Mouse (Mus musculus): ENCODE data around the gene Nkd1. TPM values are rescaled to one million over a fixed set of nuclear protein-coding genes. Genes with fewer than 3 reads are reported as not detected.

Nkd1 gene
- polyA plus RNA-seq (2015; fragmentation: Illumina TruSeq; extraction: RNeasy Lipid Tissue Mini Kit (QIAGEN cat#74804); ENCODE audit: insufficient read depth, low replicate concordance) = 3.2 TPM

GRCm38 (mm10) chr8:88520985-88521527 lies at the start of gene Nkd1:
TSS of gene Nkd1 (plus strand) at chr8:88521354.

GRCm38 (mm10) chr8:88635474-88636397 lies 114.6 kb downstream of the Nkd1 start, which contains the start of gene Snx20:
TSS of gene Snx20 (minus strand) at chr8:88636128.

Other genes starting within 250 kb of the Nkd1 start
- 115 TPM for gene Adcy7, start 249.0 kb upstream of the Nkd1 start, polyA plus RNA-seq (2015; fragmentation: Illumina TruSeq; extraction: RNeasy Lipid Tissue Mini Kit (QIAGEN cat#74804); ENCODE audit: insufficient read depth, low replicate concordance)
- gene Brd7, start 159.2 kb upstream of the Nkd1 start, polyA plus RNA-seq (2015; fragmentation: Illumina TruSeq; extraction: RNeasy Lipid Tissue Mini Kit (QIAGEN cat#74804); ENCODE audit: insufficient read depth, low replicate concordance) = 104 TPM
- gene Snx20, start 114.8 kb downstream of the Nkd1 start, polyA plus RNA-seq (2015; fragmentation: Illumina TruSeq; extraction: RNeasy Lipid Tissue Mini Kit (QIAGEN cat#74804); ENCODE audit: insufficient read depth, low replicate concordance) = 44.8 TPM
- 2.9 TPM for gene Nod2, start 126.0 kb downstream of the Nkd1 start, polyA plus RNA-seq (2015; fragmentation: Illumina TruSeq; extraction: RNeasy Lipid Tissue Mini Kit (QIAGEN cat#74804); ENCODE audit: insufficient read depth, low replicate concordance)
- 99.2 TPM for gene Cyld, start 175.7 kb downstream of the Nkd1 start, polyA plus RNA-seq (2015; fragmentation: Illumina TruSeq; extraction: RNeasy Lipid Tissue Mini Kit (QIAGEN cat#74804); ENCODE audit: insufficient read depth, low replicate concordance)

Measured in spleen, adult 10 weeks (tissue).